Mouse (Mus musculus) liver, adult 2 months (tissue): ENCODE results near the gene Magi2. TPM values are rescaled to one million over a fixed set of nuclear protein-coding genes. Genes with fewer than 3 reads are reported as not detected.

ENCODE experiments used
- DNase-seq: peaks from one replicate; pipeline ENCODE4 v3.0.0-alpha.2; 2011; ENCODE audit warnings: low read depth, low spot score; ENCODE audit errors: extremely low read depth
- H3K27ac ChIP-seq: fragments of 200-500 bp; replicated peaks from 2 replicates; pipeline ENCODE4 v1.5.1; 2012; ENCODE audit warnings: low read depth, mild to moderate bottlenecking, control low read depth, inconsistent platforms, low read length; ENCODE audit not compliant: insufficient read depth
- H3K27me3 ChIP-seq: fragments of 200-500 bp; 2 replicates; pipeline ENCODE4 v1.6.1; 2012; ENCODE audit warnings: mild to moderate bottlenecking, moderate library complexity, low read length, inconsistent platforms; ENCODE audit not compliant: control insufficient read depth, insufficient read depth
- H3K36me3 ChIP-seq: fragments of 200-500 bp; 2 replicates; pipeline ENCODE4 v1.6.1; 2012; ENCODE audit warnings: low read length, inconsistent platforms; ENCODE audit not compliant: control insufficient read depth, insufficient read depth
- H3K4me1 ChIP-seq: fragments of 200-500 bp; 2 replicates; pipeline ENCODE4 v1.6.1; 2011; ENCODE audit warnings: low read length; ENCODE audit not compliant: control insufficient read depth, insufficient read depth
- H3K4me3 ChIP-seq: fragments of 200-500 bp; 2 replicates; pipeline ENCODE4 v1.5.1; 2011; ENCODE audit warnings: low read depth, mild to moderate bottlenecking, control low read depth, low read length, moderate library complexity; ENCODE audit not compliant: insufficient read depth
- H3K79me2 ChIP-seq: fragments of 200-500 bp; 2 replicates; pipeline ENCODE4 v1.6.1; 2012; ENCODE audit warnings: inconsistent platforms, mild to moderate bottlenecking, low read length, moderate library complexity; ENCODE audit not compliant: control insufficient read depth, insufficient read depth
- H3K9ac ChIP-seq: fragments of 200-500 bp; 2 replicates; pipeline ENCODE4 v1.6.1; 2012; ENCODE audit warnings: low read depth, mild to moderate bottlenecking, control low read depth, inconsistent platforms, low read length
- CTCF ChIP-seq: fragments of 200-500 bp; IDR thresholded peaks from 2 replicates; pipeline ENCODE4 v1.5.1; 2011; ENCODE audit warnings: low read depth, low read length, control low read depth
- POLR2A ChIP-seq: fragments of 200-500 bp; IDR thresholded peaks from 2 replicates; pipeline ENCODE4 v1.6.1; 2011; ENCODE audit warnings: low read length, control low read depth; ENCODE audit not compliant: insufficient read depth; ENCODE audit errors: extremely low read depth
- WGBS: fragments of 180-500 bp; shearing (Covaris S2); methylation state at CpG from one replicate; pipeline ENCODE4 v1.1.7; 2018; 5-methylcytosine and 5-hydroxymethylcytosine counted together
- polyA plus RNA-seq: library from polyadenylated mRNA; depleted of rRNA; stranded (reverse); fragments of >200 nt; gene quantifications from 2 replicates; pipeline ENCODE4 v1.2.3, GENCODE M21; 2012
- total RNA-seq: library from RNA; depleted of rRNA; stranded (reverse); fragments of >200 nt; gene quantifications from 2 replicates; pipeline ENCODE4 v1.2.3, GENCODE M21; 2014

Magi2 gene
- total and polyA plus RNA-seq, 2 experiments: 0.06 to 0.18 TPM

- WGBS: 80% methylated on average over 14 of the region's 14 CpGs
- H3K27ac ChIP-seq: no peak overlapping the region
- no peak overlapping the region for H3K9ac ChIP-seq
- H3K36me3 ChIP-seq: no peaks in the 10 kb centered on the region
- no peak overlapping the region for H3K4me3 ChIP-seq
- peaks cover 2% of the 10 kb centered on the region; the same call in 1 of the 2 replicates for H3K27me3 ChIP-seq
- H3K79me2 ChIP-seq: no peaks in the 10 kb centered on the region
- no peak for DNase-seq
- TF ChIP-seq CTCF: no peak
- TF ChIP-seq POLR2A: no peak
- H3K4me1 ChIP-seq: no peaks in the 10 kb centered on the region
These were observed 1407.4 kb downstream of the Magi2 start for GRCm38 (mm10) chr5:20634046-20634769.

DNA sequence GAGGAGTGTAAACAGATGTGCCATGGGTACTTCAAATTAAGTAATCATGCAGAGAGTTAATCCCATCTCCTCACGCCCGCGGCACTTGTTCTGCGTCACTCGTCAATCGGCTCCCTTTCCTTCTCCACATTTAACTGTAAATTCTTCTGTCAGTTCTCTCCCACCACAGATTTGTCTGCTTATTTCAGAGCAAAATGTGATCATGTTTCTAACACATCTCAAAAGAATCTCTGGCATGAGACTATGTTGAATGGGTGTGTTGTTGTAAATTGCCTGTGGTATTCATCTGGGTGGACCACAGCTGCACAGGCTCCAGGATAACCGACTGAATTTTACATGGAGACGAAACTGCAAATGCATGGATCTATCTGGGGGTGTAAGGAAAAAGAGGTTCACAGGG lies 1408.0 kb downstream of the Magi2 start:
- Histone ChIP-seq H3K9ac (no peak overlapping the region), H3K79me2 (no peaks in the 10 kb centered on the region), H3K4me1 (no peaks in the 10 kb centered on the region), H3K36me3 (no peaks in the 10 kb centered on the region), H3K27me3 (peaks cover 2% of the 10 kb centered on the region; the same call in 1 of the 2 replicates), H3K4me3 (no peak overlapping the region), H3K27ac (no peak overlapping the region)
- no peak for DNase-seq
- 88% methylated on average over 8 of the region's 8 CpGs for WGBS
- TF ChIP-seq POLR2A: no peak

GRCm38 (mm10) chr5:20637300-20637989 lies 1410.6 kb downstream of the Magi2 start:
- Histone ChIP-seq H3K4me1 (no peaks in the 10 kb centered on the region), H3K4me3 (no peak overlapping the region), H3K27ac (no peak overlapping the region), H3K36me3 (no peaks in the 10 kb centered on the region), H3K79me2 (no peaks in the 10 kb centered on the region), H3K27me3 (peaks cover 2% of the 10 kb centered on the region; the same call in 1 of the 2 replicates), H3K9ac (no peak overlapping the region)
- WGBS: 78% methylated on average over 5 of the region's 5 CpGs
- TF ChIP-seq POLR2A (no peak), CTCF (no peak)
- no peak for DNase-seq

DNA sequence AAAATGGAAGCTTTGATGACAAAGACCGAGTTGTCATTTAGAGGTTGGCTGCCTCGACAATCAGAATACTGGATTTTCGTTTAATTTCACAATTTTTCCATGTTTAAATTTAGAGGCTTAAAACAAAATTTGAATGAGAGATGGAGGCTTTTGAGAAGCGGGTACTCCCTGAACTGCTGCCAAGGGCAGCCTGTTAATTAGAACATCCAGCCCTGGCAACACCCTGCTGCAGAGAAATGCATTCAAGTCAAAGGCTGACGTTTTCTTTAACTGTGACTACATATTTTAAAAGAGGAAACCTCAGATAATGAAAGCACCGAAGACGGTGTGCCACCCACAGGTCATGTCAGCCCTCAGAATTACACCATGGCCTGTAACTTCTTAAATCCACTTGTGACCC lies 1415.4 kb downstream of the Magi2 start:
- H3K27ac ChIP-seq: no peak overlapping the region
- DNase-seq: no peak
- H3K9ac ChIP-seq: no peak overlapping the region
- H3K27me3 ChIP-seq: peaks cover 2% of the 10 kb centered on the region; the same call in 1 of the 2 replicates
- TF ChIP-seq POLR2A (no peak), CTCF (no peak)
- H3K79me2 ChIP-seq: no peaks in the 10 kb centered on the region
- H3K4me3 ChIP-seq: no peak overlapping the region
- H3K36me3 ChIP-seq: no peaks in the 10 kb centered on the region
- 74% methylated on average over 7 of the region's 7 CpGs for WGBS
- H3K4me1 ChIP-seq: no peaks in the 10 kb centered on the region

GRCm38 (mm10) chr5:20643741-20644140 lies 1416.9 kb downstream of the Magi2 start:
- TF ChIP-seq CTCF (no peak), POLR2A (no peak)
- Histone ChIP-seq H3K27me3 (peaks cover 2% of the 10 kb centered on the region; the same call in 1 of the 2 replicates), H3K4me3 (no peak overlapping the region), H3K4me1 (no peaks in the 10 kb centered on the region), H3K79me2 (no peaks in the 10 kb centered on the region), H3K27ac (no peak overlapping the region), H3K36me3 (no peaks in the 10 kb centered on the region), H3K9ac (no peak overlapping the region)
- no peak for DNase-seq
- 72% methylated on average over 1 of the region's 1 CpGs for WGBS

- TF ChIP-seq POLR2A (no peak), CTCF (no peak)
- no peaks in the 10 kb centered on the region for H3K36me3 ChIP-seq
- no peak overlapping the region for H3K9ac ChIP-seq
- 76% methylated on average over 3 of the region's 3 CpGs for WGBS
- no peak for DNase-seq
- no peak overlapping the region for H3K27ac ChIP-seq
- H3K79me2 ChIP-seq: no peaks in the 10 kb centered on the region
- no peaks in the 10 kb centered on the region for H3K27me3 ChIP-seq
- no peak overlapping the region for H3K4me3 ChIP-seq
- no peaks in the 10 kb centered on the region for H3K4me1 ChIP-seq
These were observed 1420.1 kb downstream of the Magi2 start for GRCm38 (mm10) chr5:20646947-20647346.
